Mouse (Mus musculus) activated CD4-positive, CD25-positive, alpha-beta regulatory T cell, adult 4 months (primary cell): ENCODE measurements around the gene Naaladl1. TPM values are rescaled to one million over a fixed set of nuclear protein-coding genes. Genes with fewer than 3 reads are reported as not detected.

ENCODE experiments used
- ATAC-seq: one replicate; pipeline ENCODE4 v1.8.0; 2017
- polyA plus RNA-seq, 2 experiments: library from polyadenylated mRNA; unstranded; fragments of 100-300 nt; shearing (Covaris generic); gene quantifications; one replicate each; pipeline ENCODE4 v1.2.1; 2017

The Naaladl1 gene
- polyA plus RNA-seq = not detected

- no peak for ATAC-seq
These were observed at the start of gene Naaladl1 for GRCm38 (mm10) chr19:6105586-6105985. TSS of gene Naaladl1 (plus strand) at chr19:6105782.

- no peak for ATAC-seq
These were observed 48.9 kb upstream of the Naaladl1 start for GRCm38 (mm10) chr19:6056696-6057095.

GRCm38 (mm10) chr19:6057313-6058096 lies 48.1 kb upstream of the Naaladl1 start, which contains the start of the genes Mrpl49 and Fau:
TSS of gene Mrpl49 (minus strand) at chr19:6057785.
TSS of gene Fau (plus strand) at chr19:6057844.
- peak; percentile 68 for ATAC-seq

GRCm38 (mm10) chr19:6058513-6058912 lies 47.1 kb upstream of the Naaladl1 start:
- ATAC-seq = no peak

- no peak for ATAC-seq
These were observed 46.6 kb upstream of the Naaladl1 start for GRCm38 (mm10) chr19:6058966-6059365.

- ATAC-seq = peak; percentile 83
These were observed 44.5 kb upstream of the Naaladl1 start, which contains the start of gene Znhit2 for GRCm38 (mm10) chr19:6061021-6061533. TSS of gene Znhit2 (plus strand) at chr19:6061192.

GRCm38 (mm10) chr19:6061641-6062302 lies 43.8 kb upstream of the Naaladl1 start:
- peak; percentile 22 for ATAC-seq

- no peak for ATAC-seq
These were observed 43.2 kb upstream of the Naaladl1 start for GRCm38 (mm10) chr19:6062418-6062817.

DNA sequence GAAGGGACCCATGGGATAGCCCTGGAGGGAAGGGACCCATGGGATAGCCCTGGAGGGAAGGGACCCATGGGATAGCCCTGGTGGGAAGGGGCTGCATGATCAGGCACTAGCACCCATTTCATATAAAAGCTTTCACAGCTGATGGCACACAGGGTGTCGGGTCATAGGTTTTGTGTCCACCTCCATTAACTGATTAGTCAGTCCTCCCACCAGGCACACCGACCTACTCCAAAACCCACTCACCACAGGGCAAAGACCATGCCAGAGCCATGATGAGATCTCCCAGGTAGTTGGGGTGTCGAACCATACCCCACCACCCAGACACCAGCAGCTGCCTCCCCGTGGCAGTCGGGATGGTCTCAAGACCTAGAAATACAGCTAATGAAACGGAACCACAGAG lies 42.5 kb upstream of the Naaladl1 start:
- ATAC-seq = no peak

GRCm38 (mm10) chr19:6066571-6066970 lies 39.0 kb upstream of the Naaladl1 start:
- ATAC-seq = no peak

GRCm38 (mm10) chr19:6067011-6067723 lies 38.4 kb upstream of the Naaladl1 start:
- peak; percentile 42 for ATAC-seq

- ATAC-seq = peak; percentile 86
These were observed 37.7 kb upstream of the Naaladl1 start, which contains the start of gene Tm7sf2 for GRCm38 (mm10) chr19:6067724-6068415. TSS of gene Tm7sf2 (minus strand) at chr19:6068373.

DNA sequence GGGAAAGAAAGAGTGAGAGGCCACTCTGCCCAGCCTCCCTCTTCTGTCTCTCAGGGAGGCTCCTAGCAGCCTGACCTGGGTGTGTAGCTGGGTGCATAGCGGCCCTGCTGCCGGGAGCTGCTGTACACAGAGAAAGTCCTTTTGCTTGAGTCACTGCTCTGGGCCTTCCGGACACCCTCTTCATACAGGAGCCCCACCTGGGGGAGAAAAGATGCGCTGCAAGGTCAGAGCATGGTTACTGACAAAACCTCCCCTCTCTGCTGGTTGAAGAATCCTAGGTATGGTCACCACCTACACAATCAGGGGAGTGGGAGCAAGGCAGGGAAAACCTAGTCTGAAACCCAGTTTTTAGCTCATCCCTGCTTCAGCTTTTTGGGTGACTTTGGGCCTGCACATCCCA lies 36.6 kb upstream of the Naaladl1 start:
- no peak for ATAC-seq

DNA sequence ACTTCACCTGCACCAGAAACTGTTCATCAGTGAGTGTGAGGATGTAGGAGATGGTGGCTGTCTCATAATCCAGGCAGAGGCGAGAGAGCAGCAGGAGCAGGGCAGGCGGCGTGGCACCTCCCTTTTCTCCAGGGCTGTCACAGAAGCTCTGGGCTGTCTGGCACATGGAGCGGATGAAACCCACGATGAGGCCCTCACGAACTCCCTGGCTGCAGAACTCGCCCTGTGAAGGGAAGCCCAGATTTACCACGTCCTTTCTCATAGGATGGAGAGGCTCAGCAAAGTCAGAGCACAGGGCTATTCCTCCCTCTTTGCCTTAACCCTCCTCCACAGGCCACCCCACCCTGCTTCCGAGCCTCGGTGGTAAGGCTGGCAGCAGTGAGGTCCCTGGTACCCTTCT lies 35.7 kb upstream of the Naaladl1 start:
- ATAC-seq = no peak

- no peak for ATAC-seq
These were observed 34.9 kb upstream of the Naaladl1 start for GRCm38 (mm10) chr19:6070571-6071250.

- ATAC-seq = no peak
These were observed 34.3 kb upstream of the Naaladl1 start for GRCm38 (mm10) chr19:6071261-6071660.

DNA sequence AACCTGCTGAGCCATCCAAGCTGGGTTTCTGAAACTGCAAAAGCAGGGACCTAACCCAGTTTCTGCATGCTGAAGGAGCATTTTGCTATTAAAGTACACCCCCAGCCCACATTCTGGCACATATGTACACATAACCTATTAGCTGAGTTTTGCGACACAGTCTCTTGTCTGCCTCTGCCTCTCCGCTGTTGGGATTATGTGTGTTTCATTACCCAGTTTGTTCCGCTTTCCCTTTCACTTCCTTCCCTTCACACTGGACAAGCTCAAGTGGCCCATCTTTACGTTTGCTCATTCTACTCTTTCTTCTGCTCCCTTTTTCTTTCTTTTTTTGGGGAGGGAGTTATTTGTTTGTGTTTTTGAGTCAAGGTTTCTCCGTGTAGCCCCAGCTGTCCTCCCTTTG lies 31.7 kb upstream of the Naaladl1 start:
- no peak for ATAC-seq

GRCm38 (mm10) chr19:6076564-6077393 lies 28.8 kb upstream of the Naaladl1 start, which contains the start of gene Vps51:
TSS of gene Vps51 (minus strand) at chr19:6077231.
- peak; percentile 93 for ATAC-seq

DNA sequence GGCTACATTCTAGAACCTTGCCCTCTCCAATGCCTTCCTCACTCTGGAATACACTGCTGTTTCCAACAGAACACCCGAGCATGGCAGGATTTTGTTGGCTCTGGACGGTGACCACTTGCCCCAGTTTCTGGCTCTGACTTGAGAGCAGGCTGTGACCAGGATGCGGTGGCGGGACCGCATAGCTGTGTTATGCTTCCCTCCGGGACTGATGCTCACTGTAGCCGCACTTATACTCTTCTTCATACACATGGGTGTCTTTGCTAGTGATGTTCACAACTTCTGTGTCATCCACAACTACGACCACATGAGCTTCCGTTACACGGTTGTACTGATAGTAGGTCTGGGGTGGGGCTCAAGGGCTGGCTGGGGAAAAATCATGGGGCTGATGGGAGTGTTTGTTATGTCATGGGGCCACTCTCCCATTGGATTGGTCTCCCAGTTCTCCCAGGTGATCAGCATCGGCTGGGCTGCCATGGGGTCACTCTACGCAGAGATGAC lies 25.6 kb upstream of the Naaladl1 start, which contains the start of gene Tmem262:
TSS of gene Tmem262 (plus strand) at position 51 of the 498 bp plus-strand sequence.
- ATAC-seq = no peak

DNA sequence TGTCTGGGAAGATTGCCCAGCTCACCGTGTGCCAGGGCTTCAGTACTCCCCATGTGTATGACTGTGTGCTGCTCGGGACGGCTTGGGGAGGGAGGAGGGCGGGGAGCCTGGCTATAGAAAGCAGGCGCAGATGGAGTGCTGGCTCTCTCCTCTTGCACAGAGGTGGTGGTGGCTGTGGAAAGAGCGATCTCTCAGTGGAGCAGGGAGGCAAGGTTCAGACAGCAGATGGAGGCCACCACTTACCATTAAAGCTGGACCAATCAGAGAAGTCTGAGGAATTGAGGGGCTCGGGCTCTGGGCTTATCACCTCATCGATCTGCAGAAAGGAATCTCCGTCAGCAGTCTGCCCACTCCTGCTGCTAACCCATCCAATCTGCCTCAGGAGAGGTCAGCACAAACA lies 23.4 kb upstream of the Naaladl1 start, which contains the start of gene Gm28374:
TSS of gene Gm28374 (minus strand) at position 101 of the 400 bp plus-strand sequence.
- ATAC-seq = no peak
